Mouse (Mus musculus) liver, embryonic 11.5 days (tissue): ENCODE data around the gene Dst. TPM values are rescaled to one million over a fixed set of nuclear protein-coding genes. Genes with fewer than 3 reads are reported as not detected.

Experiments used
- ATAC-seq: fragments of 200-750 bp; cut with Nextera tagmentation; replicated peaks from 2 replicates; pipeline ENCODE4 v1.8.0; 2017; ENCODE audit warnings: moderate number of reproducible peaks, mild to moderate bottlenecking, moderate TSS enrichment, moderate library complexity; ENCODE audit not compliant: low FRiP score
- DNase-seq: peaks from one replicate; pipeline ENCODE4 v3.0.0-alpha.2; 2017; ENCODE audit warnings: low spot score
- H3K27ac ChIP-seq: fragments of 300-500 bp; sonication (generic); 2 replicates; pipeline ENCODE4 v1.5.1; 2014; ENCODE audit warnings: mild to moderate bottlenecking, low read depth, low read length, control low read depth
- H3K27me3 ChIP-seq: fragments of 300-500 bp; sonication (generic); replicated peaks from 2 replicates; pipeline ENCODE4 v1.6.1; 2014; ENCODE audit warnings: low read length, mixed read lengths; ENCODE audit not compliant: control insufficient read depth, insufficient read depth
- H3K36me3 ChIP-seq: fragments of 300-500 bp; sonication (generic); 2 replicates; pipeline ENCODE4 v1.6.1; 2014; ENCODE audit warnings: mild to moderate bottlenecking, low read length, moderate library complexity, mixed read lengths; ENCODE audit not compliant: control insufficient read depth, insufficient read depth
- H3K4me1 ChIP-seq: fragments of 300-500 bp; sonication (generic); replicated peaks from 2 replicates; pipeline ENCODE4 v1.6.1; 2014; ENCODE audit warnings: low read length, mixed read lengths; ENCODE audit not compliant: control insufficient read depth, insufficient read depth
- H3K4me2 ChIP-seq: fragments of 300-500 bp; sonication (generic); 2 replicates; pipeline ENCODE4 v1.6.1; 2014; ENCODE audit warnings: mild to moderate bottlenecking, control low read depth, moderate library complexity
- H3K4me3 ChIP-seq: fragments of 300-500 bp; sonication (generic); 2 replicates; pipeline ENCODE4 v1.5.1; 2014; ENCODE audit warnings: low read depth, low read length, control low read depth
- H3K9ac ChIP-seq: fragments of 300-500 bp; sonication (generic); 2 replicates; pipeline ENCODE4 v1.6.1; 2014; ENCODE audit warnings: low read depth, low read length, control low read depth
- H3K9me3 ChIP-seq: fragments of 300-500 bp; sonication (generic); 2 replicates; pipeline ENCODE4 v1.6.1; 2016; ENCODE audit warnings: low read length, inconsistent platforms, mixed read lengths; ENCODE audit not compliant: control insufficient read depth
- WGBS: fragments of 180-500 bp; shearing (Covaris S2); extraction: QIAGEN DNeasy Blood & Tissue Kit; methylation state at CpG from one replicate; pipeline ENCODE4 v1.1.7; 2014; 5-methylcytosine and 5-hydroxymethylcytosine counted together
- polyA plus RNA-seq: library from polyadenylated mRNA; unstranded; fragments of >200 nt; fragmentation: Nextera tagmentation; extraction: Ambion mirVana; gene quantifications from 2 replicates; pipeline ENCODE4 v1.2.1, GENCODE M21; 2014

Gene Dst
- polyA plus RNA-seq, 1 experiment from 2014 or later = 9.4 TPM

DNA sequence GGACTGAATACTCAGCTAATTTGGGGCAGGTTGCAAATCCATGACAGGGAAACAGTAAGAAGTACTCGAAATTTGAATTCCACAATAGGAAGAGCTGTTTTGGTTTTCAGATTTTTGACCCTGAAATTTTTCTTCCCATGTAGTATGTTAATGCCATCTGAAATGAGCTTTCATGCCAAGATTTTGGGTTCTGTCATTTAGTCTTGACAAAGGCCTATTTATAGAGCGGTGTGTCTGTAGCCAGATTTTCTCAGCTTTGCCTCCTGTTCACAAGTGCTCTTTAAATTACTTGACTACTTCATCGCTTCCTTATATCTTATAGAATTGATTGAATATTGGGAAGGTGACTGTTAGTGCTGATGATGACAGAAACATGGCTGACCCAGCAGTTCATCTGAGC, 27.9 kb downstream of the Dst start:
- Histone ChIP-seq H3K4me1 (no peaks in the 10 kb centered on the region), H3K4me3 (no peak overlapping the region), H3K4me2 (no peak overlapping the region), H3K9ac (no peak overlapping the region), H3K9me3 (no peaks in the 10 kb centered on the region), H3K36me3 (no peaks in the 10 kb centered on the region), H3K27me3 (no peaks in the 10 kb centered on the region), H3K27ac (no peak overlapping the region)
- DNase-seq = no peak
- 81% methylated on average over 3 of the region's 3 CpGs for WGBS
- no peak for ATAC-seq

GRCm38 (mm10) chr1:33939828-33940227, 31.8 kb downstream of the Dst start:
- no peak overlapping the region for H3K4me2 ChIP-seq
- DNase-seq = no peak
- H3K27me3 ChIP-seq = no peaks in the 10 kb centered on the region
- H3K27ac ChIP-seq = no peak overlapping the region
- no peak overlapping the region for H3K9ac ChIP-seq
- no peaks in the 10 kb centered on the region for H3K9me3 ChIP-seq
- 71% methylated on average over 5 of the region's 5 CpGs for WGBS
- no peaks in the 10 kb centered on the region for H3K36me3 ChIP-seq
- no peak for ATAC-seq
- no peaks in the 10 kb centered on the region for H3K4me1 ChIP-seq
- no peak overlapping the region for H3K4me3 ChIP-seq

DNA sequence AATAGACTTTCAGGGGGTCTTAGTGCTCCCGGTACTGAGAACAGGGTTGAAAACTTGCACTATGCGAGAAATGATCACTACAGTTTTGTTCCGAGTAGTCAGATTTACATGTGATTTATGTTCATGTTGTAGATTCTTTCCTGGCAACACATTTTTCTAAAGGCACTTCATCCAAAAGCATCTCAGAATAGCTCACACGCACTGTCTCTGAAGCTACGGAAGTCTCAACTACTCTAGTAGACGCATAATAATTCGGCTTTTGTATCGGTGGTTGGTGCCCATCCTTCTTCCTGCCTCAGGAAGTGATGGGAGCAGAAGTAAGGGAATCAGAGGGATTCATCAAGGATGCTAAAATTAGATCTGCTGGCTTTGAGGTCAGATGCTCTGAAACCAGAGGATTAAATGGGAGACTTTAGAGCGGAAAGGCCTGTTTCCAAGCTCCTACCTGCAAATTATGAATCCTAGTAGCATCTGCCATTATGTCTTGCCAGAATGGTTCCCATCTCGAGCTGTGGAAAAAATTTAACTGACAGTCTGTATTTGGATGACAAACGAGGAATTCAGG, 32.4 kb downstream of the Dst start:
- DNase-seq (no peak), ATAC-seq (no peak)
- Histone ChIP-seq H3K9me3 (no peaks in the 10 kb centered on the region), H3K4me3 (no peak overlapping the region), H3K4me2 (no peak overlapping the region), H3K4me1 (no peaks in the 10 kb centered on the region), H3K27ac (no peak overlapping the region), H3K9ac (no peak overlapping the region), H3K27me3 (no peaks in the 10 kb centered on the region), H3K36me3 (no peaks in the 10 kb centered on the region)
- 76% methylated on average over 11 of the region's 11 CpGs for WGBS

DNA sequence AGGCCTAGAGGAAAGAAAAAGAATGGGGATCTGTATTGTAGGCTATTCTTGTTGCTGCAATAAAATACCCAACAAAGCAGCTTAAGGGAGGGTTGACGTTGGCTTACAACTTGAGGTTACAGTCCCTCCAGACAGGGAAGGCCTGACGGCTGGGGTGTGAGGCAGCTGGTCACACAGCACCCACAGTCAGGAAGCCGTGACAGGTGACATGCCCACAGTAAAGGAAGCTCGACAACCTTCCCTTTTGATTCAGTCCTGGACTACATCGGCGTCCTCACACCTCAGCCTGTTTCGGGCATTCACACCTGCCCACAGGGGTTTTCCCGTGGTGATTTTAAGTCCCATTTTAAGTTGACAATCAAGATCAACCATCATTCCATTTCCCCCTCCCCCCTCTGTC, 34.6 kb downstream of the Dst start:
- Histone ChIP-seq H3K4me3 (no peak overlapping the region), H3K9ac (no peak overlapping the region), H3K9me3 (no peaks in the 10 kb centered on the region), H3K4me2 (no peak overlapping the region), H3K4me1 (no peaks in the 10 kb centered on the region), H3K27me3 (no peaks in the 10 kb centered on the region), H3K27ac (no peak overlapping the region), H3K36me3 (no peaks in the 10 kb centered on the region)
- DNase-seq (no peak), ATAC-seq (no peak)
- WGBS = 68% methylated on average over 8 of the region's 8 CpGs

DNA sequence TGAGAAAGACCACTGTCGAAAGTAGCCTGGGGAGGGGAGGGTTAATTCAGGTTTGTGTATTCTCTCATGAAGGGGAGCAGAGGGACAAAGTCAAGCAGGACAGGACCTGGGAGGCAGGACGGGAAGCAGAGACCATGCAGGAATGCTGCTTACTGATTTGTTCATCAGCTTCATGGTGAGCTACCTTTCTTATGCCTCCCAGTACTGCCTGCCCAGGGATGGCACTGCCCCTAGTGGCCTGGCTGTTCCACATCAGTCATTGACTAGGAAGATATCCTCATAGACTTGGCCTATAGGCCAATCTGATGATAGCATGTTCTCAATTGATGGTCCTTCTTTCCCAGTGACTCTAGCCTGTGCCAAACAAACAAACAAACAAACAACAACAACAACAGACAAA, 35.9 kb downstream of the Dst start:
- 67% methylated on average over 2 of the region's 2 CpGs for WGBS
- Histone ChIP-seq H3K9ac (no peak overlapping the region), H3K9me3 (no peaks in the 10 kb centered on the region), H3K27ac (no peak overlapping the region), H3K36me3 (no peaks in the 10 kb centered on the region), H3K27me3 (no peaks in the 10 kb centered on the region), H3K4me1 (no peaks in the 10 kb centered on the region), H3K4me3 (no peak overlapping the region), H3K4me2 (no peak overlapping the region)
- ATAC-seq = no peak
- DNase-seq = no peak

GRCm38 (mm10) chr1:33944977-33945750, 37.1 kb downstream of the Dst start:
- WGBS = 47% methylated on average over 17 of the region's 17 CpGs
- ATAC-seq = peak; percentile 80
- Histone ChIP-seq H3K9me3 (no peaks in the 10 kb centered on the region), H3K36me3 (no peaks in the 10 kb centered on the region), H3K4me1 (no peaks in the 10 kb centered on the region), H3K4me3 (no peak overlapping the region), H3K27ac (no peak overlapping the region), H3K4me2 (peak overlapping the region; percentile 1; the same call in 1 of the 2 replicates), H3K27me3 (no peaks in the 10 kb centered on the region), H3K9ac (no peak overlapping the region)
- DNase-seq = peak; percentile 39

DNA sequence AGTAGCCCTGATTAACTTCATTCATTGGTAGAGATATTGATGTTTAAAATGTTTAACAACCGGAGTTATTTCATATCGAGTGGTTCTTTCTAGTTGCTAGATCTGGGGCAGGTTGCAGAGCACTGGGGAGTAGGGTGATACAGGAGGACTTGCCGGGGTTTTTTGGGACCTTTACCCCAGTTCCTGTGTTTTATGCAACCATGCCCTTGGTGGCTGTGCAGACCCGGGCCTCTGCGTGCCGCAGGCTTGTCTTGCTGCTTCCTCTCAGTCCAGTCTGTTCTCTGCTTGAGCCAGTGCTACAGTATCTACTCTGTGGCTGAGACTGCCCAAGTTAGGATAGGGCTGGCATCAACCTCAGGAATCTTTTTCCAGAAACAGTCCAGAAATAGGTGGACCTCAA, 37.7 kb downstream of the Dst start:
- no peaks in the 10 kb centered on the region for H3K36me3 ChIP-seq
- H3K4me2 ChIP-seq = no peak overlapping the region
- H3K9ac ChIP-seq = no peak overlapping the region
- no peak overlapping the region for H3K27ac ChIP-seq
- ATAC-seq (no peak), DNase-seq (no peak)
- no peaks in the 10 kb centered on the region for H3K4me1 ChIP-seq
- H3K4me3 ChIP-seq = no peak overlapping the region
- WGBS = 79% methylated on average over 6 of the region's 6 CpGs
- H3K9me3 ChIP-seq = no peaks in the 10 kb centered on the region
- no peaks in the 10 kb centered on the region for H3K27me3 ChIP-seq

GRCm38 (mm10) chr1:33946601-33947395, 38.8 kb downstream of the Dst start:
- no peak for ATAC-seq
- whole genome bisulfite sequencing = 84% methylated on average over 12 of the region's 12 CpGs

More at GRCm38 (mm10) chr1:33946601-33947395, 38.8 kb downstream of the Dst start:
- Histone ChIP-seq H3K9ac (no peak overlapping the region), H3K27me3 (no peaks in the 10 kb centered on the region), H3K9me3 (no peaks in the 10 kb centered on the region), H3K4me2 (no peak overlapping the region), H3K27ac (no peak overlapping the region), H3K36me3 (no peaks in the 10 kb centered on the region), H3K4me3 (no peak overlapping the region), H3K4me1 (no peaks in the 10 kb centered on the region)
- DNase-seq = no peak
